Mouse (Mus musculus): ENCODE measurements around the gene Pik3cg. TPM values are rescaled to one million over a fixed set of nuclear protein-coding genes. Genes with fewer than 3 reads are reported as not detected.

Pik3cg gene
- 0.88 and 1.8 TPM in 2 replicates for polyA plus RNA-seq (2015; fragmentation: Nextera tagmentation; extraction: Ambion mirVana)

GRCm38 (mm10) chr12:32207948-32208891 lies at the start of gene Pik3cg:
Gene Pik3cg (minus strand): TSS chr12:32208659.

Other genes with a start within 250 kb of the Pik3cg start
- gene Prkar2b, start 147.4 kb downstream of the Pik3cg start, polyA plus RNA-seq (2015; fragmentation: Nextera tagmentation; extraction: Ambion mirVana): 48.6 and 102 TPM in 2 replicates
- 5.0 and 5.6 TPM in 2 replicates for gene Ccdc71l, start 170.0 kb upstream of the Pik3cg start, polyA plus RNA-seq (2015; fragmentation: Nextera tagmentation; extraction: Ambion mirVana)